Mouse (Mus musculus) G1E (cell line): Measurements from ENCODE around the gene Synj1. TPM values are rescaled to one million over a fixed set of nuclear protein-coding genes. Genes with fewer than 3 reads are reported as not detected.

Experiments used
- ATAC-seq: 2 replicates; pipeline ENCODE4 v1.8.0; 2016; ENCODE audit warnings: mild to moderate bottlenecking; ENCODE audit not compliant: insufficient number of reproducible peaks, poor library complexity, low FRiP score, severe bottlenecking; ENCODE audit errors: extremely low read depth
- DNase-seq: peaks from one replicate; pipeline ENCODE4 v3.0.0; 2012; ENCODE audit warnings: low spot score
- H3K27me3 ChIP-seq: 2 replicates; pipeline ENCODE4 v1.6.1; 2012; ENCODE audit warnings: mild to moderate bottlenecking, low read length, inconsistent platforms; ENCODE audit not compliant: insufficient read depth
- H3K36me3 ChIP-seq: replicated peaks from 2 replicates; pipeline ENCODE3; 2012; ENCODE audit warnings: mild to moderate bottlenecking, inconsistent platforms
- H3K4me1 ChIP-seq: 2 replicates; pipeline ENCODE4 v1.6.1; 2012; ENCODE audit warnings: low read depth, low read length, inconsistent platforms, mixed read lengths; ENCODE audit not compliant: insufficient read depth
- H3K4me3 ChIP-seq: 2 replicates; pipeline ENCODE4 v1.5.1; 2012; ENCODE audit warnings: low read depth, mild to moderate bottlenecking, inconsistent platforms, low read length, moderate library complexity, mixed read lengths
- H3K9me3 ChIP-seq: replicated peaks from 2 replicates; pipeline ENCODE4 v1.6.1; 2012; ENCODE audit warnings: inconsistent platforms
- CTCF ChIP-seq: IDR thresholded peaks from 2 replicates; pipeline ENCODE4 v1.5.1; 2012; ENCODE audit warnings: low read depth, low read length, inconsistent platforms, mixed read lengths
- GATA1 ChIP-seq: IDR thresholded peaks from 2 replicates; pipeline ENCODE4 v1.6.1; 2012; ENCODE audit warnings: borderline replicate concordance, low read length, inconsistent platforms, mixed read lengths
- GATA2 ChIP-seq: IDR thresholded peaks from 2 replicates; pipeline ENCODE4 v1.6.1; 2012; ENCODE audit warnings: low read depth, low read length, inconsistent platforms, borderline replicate concordance
- POLR2AphosphoS5 ChIP-seq: IDR thresholded peaks from 2 replicates; pipeline ENCODE4 v1.6.1; 2012; ENCODE audit warnings: low read depth, low read length, inconsistent platforms; ENCODE audit not compliant: insufficient replicate concordance
- TAL1 ChIP-seq: conservative IDR thresholded peaks from 2 replicates; pipeline ENCODE4 v1.6.1; 2012; ENCODE audit warnings: low read depth, low read length, inconsistent platforms, mixed read lengths
- polyA plus RNA-seq: library from polyadenylated mRNA; stranded (reverse); fragments of >175 nt; gene quantifications from 2 replicates; pipeline ENCODE4 v1.2.3, GENCODE M21; 2012
- total RNA-seq, 2 experiments: library from RNA; stranded (forward) in 1 of 2; stranded (reverse) in 1 of 2; fragments of 200-1000 nt in 1 of 2; fragments of >200 nt in 1 of 2; fragmentation: Nextera tagmentation in 1 of 2; gene quantifications; 2 replicates each; pipeline ENCODE4 v1.2.3; 2014 to 2017

Synj1 gene
- total and polyA plus RNA-seq, 3 experiments = 37.7 to 118 (median 64.8) TPM

GRCm38 (mm10) chr16:91015761-91016160 lies 4.7 kb upstream of the Synj1 start:
- TF ChIP-seq CTCF (no peak), POLR2AphosphoS5 (no peak), TAL1 (no peak), GATA1 (no peak), GATA2 (no peak)
- peaks cover 73% of the 10 kb centered on the region for H3K36me3 ChIP-seq
- peaks cover 17% of the 10 kb centered on the region for H3K4me1 ChIP-seq
- no peaks in the 10 kb centered on the region for H3K9me3 ChIP-seq
- H3K4me3 ChIP-seq = no peak overlapping the region
- DNase-seq (no peak), ATAC-seq (no peak)
- no peaks in the 10 kb centered on the region for H3K27me3 ChIP-seq

GRCm38 (mm10) chr16:91011847-91012246 lies 739 bp upstream of the Synj1 start:
- Histone ChIP-seq H3K27me3 (no peaks in the 10 kb centered on the region), H3K4me1 (peaks cover 33% of the 10 kb centered on the region), H3K4me3 (peak overlapping the region; percentile 96), H3K9me3 (no peaks in the 10 kb centered on the region), H3K36me3 (peaks cover 45% of the 10 kb centered on the region)
- no peak for TF ChIP-seq CTCF
- TF ChIP-seq TAL1 = no peak
- no peak for TF ChIP-seq POLR2AphosphoS5
- TF ChIP-seq GATA1 = no peak
- TF ChIP-seq GATA2 = no peak
- ATAC-seq (no peak), DNase-seq (no peak)

- Histone ChIP-seq H3K4me3 (peak overlapping the region; percentile 96), H3K27me3 (no peaks in the 10 kb centered on the region), H3K9me3 (no peaks in the 10 kb centered on the region), H3K36me3 (peaks cover 47% of the 10 kb centered on the region), H3K4me1 (peaks cover 43% of the 10 kb centered on the region)
- DNase-seq = peak; percentile 30
- TF ChIP-seq GATA2 (no peak), POLR2AphosphoS5 (no peak), TAL1 (no peak), CTCF (no peak), GATA1 (no peak)
- no peak for ATAC-seq
Measured at GRCm38 (mm10) chr16:91010581-91011020, 507 bp downstream of the Synj1 start.

- DNase-seq = no peak
- no peak for ATAC-seq
- TF ChIP-seq POLR2AphosphoS5 = no peak
- no peak for TF ChIP-seq GATA2
- no peak for TF ChIP-seq TAL1
- no peak for TF ChIP-seq CTCF
- TF ChIP-seq GATA1 = no peak
- H3K4me1 ChIP-seq = peaks cover 46% of the 10 kb centered on the region
- H3K9me3 ChIP-seq = no peaks in the 10 kb centered on the region
- peak overlapping the region; percentile 96 for H3K4me3 ChIP-seq
- no peaks in the 10 kb centered on the region for H3K27me3 ChIP-seq
- peaks cover 44% of the 10 kb centered on the region for H3K36me3 ChIP-seq
Measured at GRCm38 (mm10) chr16:91009942-91010529, 1.1 kb downstream of the Synj1 start.

GRCm38 (mm10) chr16:91004915-91005538 lies 6.1 kb downstream of the Synj1 start:
- no peak for DNase-seq
- Histone ChIP-seq H3K27me3 (no peaks in the 10 kb centered on the region), H3K4me1 (peaks cover 40% of the 10 kb centered on the region), H3K36me3 (peaks cover 49% of the 10 kb centered on the region), H3K4me3 (no peak overlapping the region), H3K9me3 (no peaks in the 10 kb centered on the region)
- TF ChIP-seq TAL1 (no peak), GATA2 (no peak), POLR2AphosphoS5 (no peak), GATA1 (no peak), CTCF (no peak)
- ATAC-seq = no peak

GRCm38 (mm10) chr16:91001098-91001497 lies 10.0 kb downstream of the Synj1 start:
- Histone ChIP-seq H3K36me3 (peaks cover 53% of the 10 kb centered on the region), H3K9me3 (no peaks in the 10 kb centered on the region), H3K27me3 (no peaks in the 10 kb centered on the region), H3K4me3 (no peak overlapping the region), H3K4me1 (peaks cover 42% of the 10 kb centered on the region)
- DNase-seq (no peak), ATAC-seq (no peak)
- TF ChIP-seq GATA2 = no peak
- no peak for TF ChIP-seq GATA1
- TF ChIP-seq CTCF = no peak
- no peak for TF ChIP-seq POLR2AphosphoS5
- no peak for TF ChIP-seq TAL1

GRCm38 (mm10) chr16:90999827-91000226 lies 11.3 kb downstream of the Synj1 start:
- no peak for ATAC-seq
- H3K4me3 ChIP-seq = no peak overlapping the region
- H3K27me3 ChIP-seq = no peaks in the 10 kb centered on the region
- H3K4me1 ChIP-seq = peaks cover 42% of the 10 kb centered on the region
- TF ChIP-seq POLR2AphosphoS5 (no peak), GATA2 (no peak), TAL1 (no peak), GATA1 (no peak), CTCF (no peak)
- H3K36me3 ChIP-seq = peaks cover 43% of the 10 kb centered on the region
- no peaks in the 10 kb centered on the region for H3K9me3 ChIP-seq
- DNase-seq = no peak
